Mouse (Mus musculus) layer of hippocampus, adult 2 months (tissue): ENCODE results near the gene Phf6. TPM values are rescaled to one million over a fixed set of nuclear protein-coding genes. Genes with fewer than 3 reads are reported as not detected.
A peak's percentile ranks its signal among the peaks of the same experiment; 100 is the strongest.
"Not testable (repeated sequence)": the region's sequence is repeated elsewhere in the genome, so short reads cannot be mapped to it uniquely, and the experiment has no call there.

Source experiments
- DNase-seq, 2 experiments: peaks; one replicate each; pipeline ENCODE4 v3.0.0; 2022; ENCODE audit warnings: low spot score in 2 of 2
- H3K27ac ChIP-seq: fragments of 200-600 bp; 2 replicates; pipeline ENCODE4 v1.8.1; 2022
- H3K4me3 ChIP-seq: fragments of 200-600 bp; 2 replicates; pipeline ENCODE4 v1.8.1; 2022; ENCODE audit warnings: mild to moderate bottlenecking
- CTCF ChIP-seq: fragments of 200-600 bp; conservative IDR thresholded peaks from 2 replicates; pipeline ENCODE4 v1.8.1; 2022; ENCODE audit warnings: antibody characterized with exemption, mild to moderate bottlenecking, moderate library complexity
- total RNA-seq, 2 experiments: library from RNA; stranded (reverse); gene quantifications; 2 replicates each; pipeline ENCODE4 v1.2.3; 2021

Phf6 gene
- total RNA-seq, 2 experiments from 2014 or later = 19.5 to 19.9 TPM

DNA sequence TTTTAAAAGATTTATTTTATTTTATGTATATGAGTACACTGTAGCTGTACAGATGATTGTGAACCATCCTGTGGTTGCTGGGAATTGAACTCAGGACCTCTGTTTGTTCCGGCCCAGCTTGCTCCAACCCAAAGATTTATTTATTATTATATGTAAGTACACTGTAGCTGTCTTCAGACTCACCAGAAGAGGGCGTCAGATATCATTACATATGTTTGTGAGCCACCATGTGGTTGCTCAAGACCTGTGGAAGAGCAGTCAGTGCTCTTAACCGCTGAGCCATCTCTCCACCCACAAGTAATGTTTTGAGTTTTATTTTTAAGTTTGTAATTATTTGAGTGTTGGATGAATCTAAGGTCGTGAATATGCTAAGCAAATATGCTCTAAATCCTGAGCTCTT lies 92.8 kb downstream of the Phf6 start:
- peak; percentile 58 for TF ChIP-seq CTCF
- H3K27ac ChIP-seq, H3K4me3 ChIP-seq, DNase-seq: not testable (repeated sequence)

DNA sequence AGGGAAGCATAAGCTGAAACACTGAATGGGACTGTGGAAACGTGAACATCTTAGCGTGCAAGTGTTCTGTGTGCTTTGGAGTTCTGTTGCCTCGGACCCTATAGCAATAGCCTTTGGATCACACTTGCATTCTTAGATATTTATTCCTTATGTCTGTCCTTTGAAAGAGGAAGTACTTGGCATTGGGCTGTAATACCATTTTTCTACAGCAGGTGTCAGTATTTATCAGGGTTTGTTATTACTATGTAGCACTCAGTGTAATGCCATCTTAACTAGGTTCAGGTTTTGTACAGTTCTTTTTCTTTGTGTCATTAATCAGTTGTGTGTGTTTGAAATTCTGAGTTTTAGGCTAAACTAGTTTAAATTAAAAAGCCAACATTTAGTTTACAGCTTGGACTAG lies 94.0 kb downstream of the Phf6 start:
- no peak overlapping the region for H3K27ac ChIP-seq
- peak; percentile 87 for TF ChIP-seq CTCF
- peak; percentile 16 to 31 for DNase-seq
- H3K4me3 ChIP-seq = no peak overlapping the region

Other genes with a start within 250 kb of the Phf6 start
- gene Ccdc160, start 121.1 kb upstream of the Phf6 start, total RNA-seq = 1 to 10 TPM; 2.8 to 2.9 TPM
- gene Hprt, start 75.9 kb downstream of the Phf6 start, total RNA-seq = 100 to 1,000 TPM; 111 to 147 TPM